Mouse (Mus musculus) cerebellum, adult 9-11 months (tissue): Measurements from ENCODE around the gene Zbtb9.

ENCODE experiments used
- DNase-seq: peaks from one replicate; pipeline ENCODE4 v3.0.0; 2022

Zbtb9 gene

DNA sequence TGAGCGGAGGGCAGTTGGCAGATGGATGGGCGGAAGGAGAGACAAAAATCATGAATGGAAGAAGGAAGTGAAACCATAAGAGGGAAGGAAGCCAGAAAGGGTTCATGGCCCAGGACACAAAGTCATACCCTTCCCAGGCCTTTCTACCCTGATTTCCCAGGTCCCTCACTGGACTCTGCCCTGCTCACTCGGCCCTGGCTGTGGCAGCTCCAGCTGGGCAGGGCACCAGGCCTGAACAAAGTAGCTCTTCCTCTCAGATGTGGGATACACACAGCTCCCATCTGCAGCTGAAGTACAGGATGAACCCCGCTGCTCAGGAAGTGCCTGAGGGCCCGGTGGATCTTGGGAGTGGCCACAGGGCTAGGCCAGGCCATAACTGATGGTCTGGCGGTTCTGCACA, 69.9 kb downstream of the Zbtb9 start:
- DNase-seq = no peak

DNA sequence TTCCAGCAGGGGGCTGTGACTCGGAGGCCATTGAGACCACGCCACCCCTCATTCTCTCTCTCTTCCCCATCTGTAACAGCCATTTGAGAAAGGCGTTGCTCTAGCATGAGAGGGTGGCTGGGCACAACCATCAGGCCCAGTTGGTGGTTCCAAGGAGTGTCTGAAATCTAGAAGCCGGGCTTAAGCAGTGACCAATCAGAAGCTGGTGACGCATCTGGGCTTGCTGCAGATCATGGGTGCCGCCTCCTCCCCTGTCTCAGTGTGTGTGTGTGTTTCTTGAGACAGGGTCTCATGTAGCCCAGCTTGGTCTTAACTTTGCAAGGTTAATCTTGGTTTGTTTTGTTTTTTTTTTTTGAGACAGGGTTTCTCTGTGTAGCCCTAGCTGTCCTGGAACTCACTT, 72.2 kb downstream of the Zbtb9 start:
- no peak for DNase-seq

DNA sequence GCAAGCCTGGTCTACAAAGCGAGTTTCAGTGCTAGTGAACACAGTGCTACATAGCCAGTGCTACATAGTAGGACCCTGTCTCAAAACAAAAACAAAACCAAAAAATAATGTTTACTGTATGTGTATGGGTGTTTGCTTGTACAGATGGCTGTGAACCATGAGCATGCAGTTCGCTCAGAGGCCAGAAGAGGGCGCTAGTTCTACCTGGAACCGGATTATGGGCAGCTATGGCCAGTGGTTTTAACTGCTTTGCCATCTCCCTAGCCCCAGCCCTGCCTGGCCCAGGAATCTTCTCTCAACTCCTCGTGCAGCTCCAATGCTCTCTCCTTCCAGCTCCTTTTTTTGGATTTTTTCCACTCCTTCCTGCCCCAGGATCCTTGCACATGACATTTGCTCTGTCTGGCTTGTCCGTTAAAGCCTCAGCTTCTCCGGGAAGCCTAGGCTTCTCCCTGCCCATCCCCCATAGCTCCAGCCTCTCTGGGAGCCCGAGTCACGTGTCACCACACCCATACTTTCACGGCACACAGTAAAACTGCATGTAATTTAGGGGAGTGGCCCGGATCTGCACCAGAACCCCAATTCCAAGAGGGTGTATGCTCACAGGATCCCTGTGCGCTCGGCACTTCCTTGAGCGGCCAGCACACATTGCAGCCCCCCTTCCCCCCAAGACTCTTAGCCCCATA, 74.9 kb downstream of the Zbtb9 start:
- no peak for DNase-seq

DNA sequence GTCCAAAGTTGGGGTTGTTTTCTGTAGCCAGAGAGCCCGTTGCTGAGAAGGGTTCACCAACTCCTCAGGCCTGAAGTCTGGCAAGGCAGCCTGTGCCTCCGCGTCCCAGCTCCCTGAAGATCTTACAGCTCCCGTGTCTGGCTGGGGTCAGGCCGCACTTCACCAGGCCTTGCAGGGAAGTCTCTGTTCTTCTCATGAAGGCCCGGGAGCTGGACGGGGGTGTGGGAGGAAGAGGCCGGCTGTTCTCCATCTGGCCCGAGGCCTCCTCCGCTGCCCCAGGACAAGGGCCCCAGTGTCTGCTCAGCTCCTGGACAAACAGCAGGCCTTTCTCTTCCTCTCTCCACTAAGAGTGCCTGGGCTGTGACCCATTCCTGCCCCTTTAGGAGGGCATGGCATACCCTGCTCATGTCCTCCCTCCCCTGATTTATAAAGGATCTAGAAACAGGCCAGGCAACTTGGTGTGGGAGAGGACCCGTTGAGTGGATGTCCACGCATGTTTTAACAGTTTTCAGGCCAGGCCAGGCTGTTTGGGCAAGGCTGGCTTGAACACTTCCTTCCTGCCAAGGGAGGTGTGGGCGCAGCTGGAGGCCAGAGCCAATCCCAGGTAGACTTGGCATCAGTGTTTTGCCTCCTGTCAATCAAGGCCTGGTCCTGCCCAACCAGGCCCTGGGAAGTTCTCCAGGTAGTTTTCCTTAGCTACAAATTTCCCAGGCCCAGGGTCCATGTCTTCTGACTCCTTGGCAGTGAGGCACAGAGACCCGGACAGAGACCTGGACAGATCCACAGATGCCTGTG, 75.7 kb downstream of the Zbtb9 start:
- no peak for DNase-seq

DNA sequence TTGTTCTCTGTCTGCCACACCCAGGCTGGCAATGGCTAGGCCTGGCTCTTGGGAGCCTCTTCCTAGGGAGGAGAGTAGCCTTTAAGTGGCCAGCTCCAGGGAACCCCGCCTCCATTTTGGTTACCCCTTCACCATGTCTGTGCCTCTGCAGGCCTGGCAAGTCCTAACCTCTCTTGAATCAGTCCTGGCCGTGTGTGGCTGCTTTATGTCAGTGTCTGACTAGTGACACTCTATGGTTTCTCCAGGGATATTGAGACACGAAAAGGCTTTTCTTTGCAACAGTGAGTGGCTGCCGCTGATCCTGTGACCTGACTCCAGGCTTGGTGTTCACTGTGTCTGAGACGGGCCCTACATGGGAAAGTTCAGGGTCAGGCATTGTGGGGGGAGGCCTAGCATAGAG, 77.9 kb downstream of the Zbtb9 start:
- DNase-seq = no peak

DNA sequence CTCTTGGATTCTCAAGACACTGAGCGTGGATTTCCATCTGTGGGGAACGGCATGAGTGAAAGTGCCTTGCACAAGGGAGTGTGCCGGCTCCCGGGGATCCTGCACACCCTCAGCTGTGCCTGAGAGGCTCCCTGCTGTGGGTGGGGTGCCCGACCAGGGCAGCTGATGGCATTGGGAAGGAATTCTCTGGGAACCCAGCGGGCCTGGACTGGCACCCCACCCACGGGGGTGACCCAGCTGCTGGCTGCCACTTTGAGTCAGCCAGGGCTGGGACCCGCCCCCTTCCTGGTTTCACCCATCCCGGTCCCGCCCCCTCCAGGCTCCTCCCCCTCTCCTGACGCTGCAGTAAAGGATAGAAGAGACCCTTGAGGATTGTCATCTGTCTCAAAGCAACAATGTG, 78.5 kb downstream of the Zbtb9 start:
- DNase-seq = no peak

DNA sequence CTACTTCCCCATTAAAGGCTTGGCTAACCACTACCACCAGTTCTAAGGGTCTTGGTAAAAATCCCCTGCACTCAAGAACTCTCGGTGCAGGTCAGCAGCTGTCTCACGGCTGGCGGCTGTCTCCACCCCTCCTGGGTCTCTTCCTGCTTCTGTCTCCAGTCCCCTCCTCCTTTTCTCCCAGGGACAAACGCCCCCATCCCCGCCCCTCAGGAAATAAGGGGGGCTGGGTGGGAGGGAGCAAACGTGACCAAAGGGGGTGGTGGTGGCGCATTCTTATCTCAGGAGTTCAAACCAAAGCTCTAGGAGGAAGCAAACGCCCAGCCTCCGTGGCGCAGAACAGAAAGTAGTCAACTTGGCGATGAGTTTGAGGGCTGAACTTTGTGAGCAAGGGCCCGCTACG, 83.2 kb downstream of the Zbtb9 start:
- no peak for DNase-seq

DNA sequence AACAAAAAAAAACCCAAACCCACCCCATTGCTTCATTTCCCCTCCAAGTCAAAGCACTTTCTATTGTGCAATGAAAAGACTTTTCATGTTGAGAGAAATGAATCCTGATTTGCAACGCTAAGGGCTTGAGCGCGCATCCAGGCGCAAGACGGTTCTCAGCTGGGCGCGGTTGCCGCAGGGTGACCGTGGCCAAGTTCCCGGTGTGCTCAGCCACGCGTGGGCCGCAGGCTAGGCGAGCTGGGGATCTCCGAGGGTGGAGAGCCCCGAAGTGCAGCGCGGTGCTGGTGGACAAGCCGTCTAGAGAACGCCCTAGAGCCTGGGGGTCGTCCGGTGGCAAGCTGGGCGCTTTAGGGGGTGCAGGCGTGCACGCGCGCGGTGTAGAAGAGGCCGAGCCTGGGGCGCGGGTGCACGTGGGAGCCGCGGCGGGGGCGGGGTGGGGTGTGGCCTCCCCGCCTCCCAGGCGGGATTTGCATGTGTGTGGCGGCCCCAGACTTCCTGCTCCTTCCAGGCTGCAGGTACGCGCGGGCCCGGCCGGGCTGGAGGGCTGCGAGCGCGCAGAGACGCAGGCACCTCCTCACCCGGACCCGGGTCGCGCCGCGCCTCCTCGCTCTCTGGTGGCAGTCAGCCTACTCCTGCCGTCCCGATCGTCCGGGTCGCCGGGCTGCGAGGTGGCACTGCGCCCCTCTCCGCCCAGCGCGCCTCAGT, 84.0 kb downstream of the Zbtb9 start, which contains the start of gene Itpr3:
TSS of gene Itpr3 (plus strand) at position 493 of the 705 bp plus-strand sequence.
- peak; percentile 79 for DNase-seq

DNA sequence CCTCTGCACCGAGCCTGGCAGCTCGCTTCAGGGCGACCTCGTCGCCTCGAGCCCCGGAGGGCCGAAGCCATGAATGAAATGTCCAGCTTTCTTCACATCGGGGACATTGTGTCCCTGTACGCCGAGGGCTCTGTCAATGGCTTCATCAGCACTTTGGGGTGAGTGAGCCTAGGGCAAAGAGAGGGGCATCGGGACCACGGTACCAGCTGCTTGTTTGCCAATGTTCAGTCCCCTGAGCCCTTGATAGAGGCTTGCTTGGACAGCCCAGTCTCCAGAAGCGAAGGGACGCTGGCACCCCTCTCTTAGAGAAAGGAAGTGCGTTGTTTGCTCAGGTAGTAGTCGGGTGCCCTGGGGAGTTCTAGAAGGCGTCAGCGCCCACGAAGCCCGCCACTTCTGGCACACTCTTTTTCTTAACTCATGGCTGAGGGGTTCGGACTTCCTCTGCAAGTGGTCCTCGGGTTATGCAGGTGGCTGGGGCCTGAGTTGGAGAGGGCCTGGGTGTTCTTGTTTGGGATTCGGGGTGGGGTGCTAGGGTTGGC, 84.6 kb downstream of the Zbtb9 start:
- DNase-seq = peak; percentile 49
